Mouse (Mus musculus): ENCODE measurements at regions not wholly inside any gene's neighbourhood (a gene's known extent, or its start where the extent isn't known, plus 50 kb on each side); places are given as distances from the start of the nearest gene placed in this dataset.

DNA sequence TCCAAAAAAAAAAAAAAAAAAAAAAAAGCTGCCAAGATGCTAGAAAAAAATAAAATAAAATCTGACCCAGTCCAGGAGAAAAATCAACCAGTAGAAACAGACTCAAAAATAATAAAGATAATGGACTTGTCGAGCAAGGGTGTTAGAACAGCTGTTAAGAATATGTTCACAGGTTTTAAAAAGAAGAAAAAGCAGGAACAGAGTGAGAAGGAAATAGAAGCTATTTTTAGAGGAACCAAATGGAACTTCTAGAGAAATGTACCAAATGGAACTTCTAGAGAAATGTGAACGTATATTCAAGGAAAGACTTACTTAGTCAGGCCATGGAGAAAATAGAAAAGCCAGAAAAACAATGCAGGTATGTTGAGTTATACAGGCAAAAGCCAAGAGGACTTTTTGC is 662.4 kb upstream of the Jmjd1c start:
- in situ Hi-C loops (cut with MboI, MseI) = no loop called here

DNA sequence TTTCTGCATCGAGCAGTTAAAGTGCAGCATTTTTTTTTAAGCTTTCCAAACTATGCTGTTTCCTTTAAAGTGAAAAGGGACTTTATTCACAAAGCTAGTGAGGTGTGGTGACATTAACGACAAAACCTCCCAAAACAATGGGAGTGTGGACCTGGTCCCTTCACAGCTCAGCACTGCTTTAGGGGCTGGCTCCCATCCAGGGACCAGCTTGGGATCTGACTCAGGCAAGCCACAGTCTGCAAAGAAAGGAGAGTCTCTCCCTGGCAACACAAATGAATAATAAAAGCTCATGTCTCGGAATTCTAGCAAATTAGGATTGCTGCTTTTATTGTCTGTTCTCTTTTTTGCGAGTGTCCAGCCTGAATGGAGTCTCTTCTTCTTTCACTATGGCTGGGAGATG is 625.2 kb upstream of the Jmjd1c start:
- in situ Hi-C loops (cut with MboI, MseI) = no loop called here

DNA sequence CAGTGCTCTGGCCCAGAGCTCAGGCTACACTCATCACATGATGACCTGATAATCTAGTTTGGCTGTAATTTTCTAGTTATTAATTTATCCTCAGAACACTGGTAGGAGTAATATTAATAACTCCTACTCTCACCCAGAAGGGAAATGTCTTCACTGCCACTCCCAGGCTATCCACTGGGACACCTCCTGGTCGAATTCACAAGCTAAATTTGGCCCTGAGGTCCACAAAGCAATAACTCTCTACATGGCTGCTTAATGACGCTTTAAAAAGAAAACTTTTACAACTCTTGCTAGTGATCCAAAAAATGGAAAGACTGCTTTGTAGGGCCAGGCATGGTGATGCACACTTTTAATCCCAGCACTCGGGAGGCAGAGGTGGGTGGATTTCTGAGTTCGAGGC is 623.9 kb upstream of the Jmjd1c start:
- in situ Hi-C loops (cut with MboI, MseI) = no loop called here

DNA sequence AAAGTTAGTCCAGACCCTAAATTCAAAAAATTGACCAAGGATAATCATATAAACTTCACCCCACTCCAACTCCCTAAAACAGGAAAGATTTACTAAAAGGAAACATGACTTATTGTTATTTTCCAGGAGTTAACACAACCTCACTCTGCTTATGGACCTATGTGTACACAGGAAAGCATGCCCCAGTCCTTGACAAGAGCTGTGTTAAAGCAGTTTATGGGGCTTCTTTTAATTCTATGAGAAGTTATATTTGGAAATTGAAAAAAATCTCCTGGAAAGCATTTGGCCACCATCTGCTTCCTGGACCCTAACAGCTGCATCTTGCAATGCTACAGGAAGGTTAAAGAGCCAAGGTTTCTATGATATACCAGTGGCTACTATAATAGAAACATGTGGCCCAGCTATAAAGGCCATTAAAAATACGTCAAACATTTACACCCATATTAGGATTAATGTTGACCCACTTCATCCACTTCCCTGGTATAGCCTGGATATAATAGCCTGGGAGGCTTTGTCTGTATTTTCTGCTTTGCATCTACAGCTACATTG is 620.7 kb upstream of the Jmjd1c start:
- in situ Hi-C loops (cut with MboI, MseI) = no loop called here

DNA sequence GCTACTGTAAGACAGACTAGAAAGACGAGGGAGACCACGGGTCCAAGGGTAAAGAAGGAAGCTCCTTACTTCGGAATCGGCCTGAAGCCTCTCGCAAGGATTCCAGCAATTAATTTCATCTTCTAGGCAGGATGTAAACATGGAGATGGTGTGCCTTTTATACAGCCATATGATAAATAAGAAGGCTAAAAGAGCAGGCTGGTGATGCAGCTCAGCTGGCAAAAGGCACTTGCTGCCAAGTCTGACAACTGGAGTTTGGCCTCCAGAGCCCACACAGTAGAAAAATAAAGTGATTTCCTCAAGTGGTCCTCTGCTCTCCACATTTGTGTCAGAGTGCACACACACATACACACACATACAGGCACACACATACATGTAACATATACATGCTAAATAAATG is 605.1 kb upstream of the Jmjd1c start:
- in situ Hi-C loops (cut with MboI, MseI) = no loop called here

DNA sequence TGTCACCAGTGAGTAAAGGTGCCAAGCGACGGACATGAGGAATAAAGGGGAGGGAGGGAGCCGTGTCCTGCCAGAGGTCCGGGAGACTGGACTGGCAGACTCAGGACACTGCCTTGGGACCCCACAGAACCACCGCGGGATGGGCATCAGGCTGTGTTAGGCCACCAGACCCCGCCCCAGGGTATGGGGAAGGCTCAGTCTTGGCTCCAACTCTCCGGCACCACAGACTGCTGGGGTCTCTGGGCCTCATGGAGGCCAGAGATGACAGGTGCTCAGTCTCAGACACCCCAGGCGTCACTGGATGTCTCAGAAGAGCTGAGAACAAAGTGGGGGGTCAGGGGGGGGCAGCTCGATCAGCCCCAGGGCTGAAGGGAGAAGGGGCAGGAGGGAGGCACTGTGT is 604.1 kb upstream of the Jmjd1c start:
- in situ Hi-C loops (cut with MboI, MseI) = no loop called here

DNA sequence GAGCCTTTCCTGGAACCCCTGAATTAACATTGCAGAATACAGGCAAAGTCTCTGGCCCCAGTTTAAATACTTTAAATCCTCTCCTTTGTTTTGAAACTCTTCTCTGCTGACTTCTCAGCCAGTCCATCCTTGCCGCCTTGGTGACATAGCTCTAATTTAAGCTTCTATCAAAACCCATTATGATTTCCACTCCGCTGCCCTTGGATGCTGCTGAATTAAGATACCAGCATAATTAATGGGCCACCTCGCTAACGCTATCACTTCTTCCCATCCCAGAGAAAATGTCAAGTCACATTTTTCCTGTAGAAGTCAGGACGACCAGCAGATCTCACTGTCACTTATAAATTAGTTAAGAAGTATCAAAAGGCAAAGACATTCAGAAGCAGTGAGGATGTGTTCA is 556.1 kb upstream of the Jmjd1c start:
- in situ Hi-C loops (cut with MboI, MseI) = loop anchor here (10.0 kb wide), 1 partner anchor 795 kb away; no protein-coding TSS in a partner anchor

DNA sequence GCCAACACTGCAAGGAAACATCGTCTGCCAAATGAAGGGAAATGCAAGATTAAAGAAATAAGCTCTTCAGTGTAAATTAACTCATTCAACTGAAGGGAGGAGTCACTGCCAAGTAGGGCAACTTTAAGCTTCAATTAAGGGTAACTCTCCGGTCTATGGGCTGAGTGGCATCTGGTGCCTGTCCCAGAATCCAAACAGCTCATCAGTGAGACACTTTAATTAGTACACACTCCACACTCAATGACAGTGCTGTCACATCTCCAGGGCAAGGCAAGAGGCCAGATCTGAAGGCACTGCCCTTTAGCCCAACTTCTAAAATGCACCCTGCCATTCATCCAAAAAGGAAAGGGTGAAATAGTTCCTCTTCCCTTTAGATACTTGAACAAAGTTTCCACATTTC is 549.3 kb upstream of the Jmjd1c start:
- in situ Hi-C loops (cut with MboI, MseI) = no loop called here

DNA sequence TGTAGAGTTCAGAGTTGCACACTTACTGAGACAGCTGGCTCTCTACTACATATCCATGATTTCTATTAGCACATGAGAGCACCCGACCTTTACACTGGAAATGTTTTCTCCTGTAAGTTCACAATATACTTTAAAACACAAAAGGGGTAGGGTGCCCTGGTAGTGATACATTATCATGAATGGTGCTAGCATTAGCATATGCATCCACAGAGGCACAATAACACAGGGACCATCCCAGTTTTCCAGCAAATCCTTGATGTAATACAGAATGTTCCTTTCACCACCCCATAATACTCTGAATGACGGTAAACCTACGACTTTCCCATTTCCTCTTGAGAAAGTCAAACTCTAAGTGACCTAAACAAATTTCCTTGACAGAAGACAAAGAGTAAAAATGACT is 548.3 kb upstream of the Jmjd1c start:
- in situ Hi-C loops (cut with MboI, MseI) = no loop called here

DNA sequence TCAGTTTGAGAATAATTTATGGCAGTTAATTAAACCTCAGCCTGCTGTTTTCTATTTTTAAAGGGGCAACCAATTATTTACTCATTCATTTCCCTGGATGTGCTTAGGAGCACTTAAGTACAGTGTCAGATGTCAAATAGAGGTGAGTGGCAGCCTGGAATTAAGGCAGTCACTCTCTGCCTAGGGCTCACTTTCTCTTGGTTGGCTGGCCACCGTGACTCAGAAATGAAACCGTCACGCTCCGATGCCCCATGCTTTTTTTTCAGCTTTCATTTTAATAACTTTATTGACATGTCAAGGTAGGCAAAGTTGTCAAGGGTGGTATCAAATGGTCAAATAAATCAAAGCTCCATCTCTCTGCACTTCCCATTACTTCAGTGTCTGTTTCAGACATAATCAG is 547.9 kb upstream of the Jmjd1c start:
- in situ Hi-C loops (cut with MboI, MseI) = no loop called here

DNA sequence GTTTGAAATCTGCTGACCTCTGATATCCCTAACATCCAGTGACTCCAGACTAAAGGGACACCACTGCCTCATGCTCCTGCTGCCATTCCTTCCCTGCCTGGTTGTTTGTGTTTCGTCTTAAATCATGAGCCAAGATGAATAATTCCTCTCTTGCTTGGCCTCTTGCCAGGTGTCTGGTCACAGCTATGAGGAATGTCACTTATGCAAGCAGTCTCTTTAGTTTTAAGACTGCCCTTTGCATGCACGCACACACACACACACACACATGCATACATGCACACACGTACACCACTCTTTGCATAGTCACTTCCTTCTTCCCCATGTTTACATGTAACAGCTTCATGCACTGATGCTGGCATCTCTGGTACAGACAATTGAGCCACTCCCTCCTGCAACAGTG is 543.0 kb upstream of the Jmjd1c start:
- in situ Hi-C loops (cut with MboI, MseI) = no loop called here

DNA sequence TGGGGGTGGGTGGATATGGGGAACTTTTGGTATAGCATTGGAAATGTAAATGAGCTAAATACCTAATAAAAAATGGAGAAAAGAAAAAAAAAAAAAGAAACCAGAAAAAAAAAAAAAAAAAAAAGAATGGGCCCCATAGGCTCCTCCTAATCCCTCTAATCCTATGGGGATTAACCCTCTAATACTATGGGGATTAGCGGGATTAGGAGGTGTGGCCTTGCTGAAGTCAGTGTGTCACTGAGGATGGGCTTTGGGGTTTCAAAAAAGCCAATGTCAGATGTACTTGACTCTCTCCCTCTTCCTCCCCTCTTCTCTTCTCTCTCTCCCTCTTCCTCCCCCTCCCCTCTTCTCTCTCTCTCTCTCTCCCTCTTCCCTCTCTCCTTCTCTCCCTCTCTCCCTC is 541.7 kb upstream of the Jmjd1c start:
- in situ Hi-C loops (cut with MboI, MseI) = no loop called here

DNA sequence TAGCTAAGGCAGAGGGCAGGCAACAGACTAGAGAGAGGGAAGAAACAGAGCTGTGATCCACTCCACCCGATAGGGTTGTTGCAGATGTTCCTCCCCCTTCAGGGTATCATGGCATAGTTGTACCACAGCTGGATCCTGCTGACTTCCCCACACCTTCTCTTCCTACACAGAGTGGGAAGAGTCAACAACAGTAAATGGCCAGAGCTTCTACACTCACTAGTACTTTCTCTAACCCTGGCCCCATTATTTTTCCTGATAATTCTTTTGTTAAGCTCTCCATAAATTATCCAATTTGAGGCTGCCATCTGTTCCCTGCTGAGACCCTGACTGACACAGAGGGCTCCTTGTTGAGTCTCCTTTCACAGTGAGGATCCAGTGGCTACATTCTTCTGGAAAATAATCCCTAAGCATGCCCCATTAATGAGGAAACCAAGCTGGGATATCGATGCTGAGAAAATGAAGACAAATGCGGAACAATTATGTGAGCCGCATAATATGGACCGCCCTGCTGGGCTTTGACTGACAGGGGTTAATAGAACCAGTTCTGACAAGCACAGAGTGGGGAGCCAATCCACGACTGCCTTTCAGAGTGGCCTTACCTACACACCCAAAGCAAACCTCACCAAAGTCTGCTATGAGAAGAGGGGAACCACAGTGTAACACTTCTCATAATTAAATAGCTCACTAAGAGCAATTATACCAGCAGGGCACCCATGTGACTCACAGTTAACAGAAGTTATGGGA is 537.7 kb upstream of the Jmjd1c start:
- in situ Hi-C loops (cut with MboI, MseI) = no loop called here

DNA sequence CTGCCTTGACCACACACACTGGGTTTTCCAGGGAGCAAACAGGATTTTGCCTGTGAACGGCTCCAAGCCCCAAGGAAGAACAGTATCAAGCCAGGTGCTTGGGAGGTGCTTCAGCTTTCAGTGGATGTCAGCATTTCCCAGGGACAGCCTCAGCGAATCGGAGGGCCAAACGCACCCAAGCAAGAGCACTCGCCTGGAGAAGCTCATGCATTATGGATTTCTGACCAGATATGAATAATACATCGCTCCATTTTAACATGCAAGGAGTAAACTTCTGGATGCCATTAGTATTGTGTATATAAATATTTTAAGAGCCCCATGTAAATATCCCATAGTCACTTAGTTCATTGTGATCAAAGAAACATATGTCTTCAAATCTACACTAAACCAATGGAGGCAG is 530.6 kb upstream of the Jmjd1c start:
- in situ Hi-C loops (cut with MboI, MseI) = no loop called here

DNA sequence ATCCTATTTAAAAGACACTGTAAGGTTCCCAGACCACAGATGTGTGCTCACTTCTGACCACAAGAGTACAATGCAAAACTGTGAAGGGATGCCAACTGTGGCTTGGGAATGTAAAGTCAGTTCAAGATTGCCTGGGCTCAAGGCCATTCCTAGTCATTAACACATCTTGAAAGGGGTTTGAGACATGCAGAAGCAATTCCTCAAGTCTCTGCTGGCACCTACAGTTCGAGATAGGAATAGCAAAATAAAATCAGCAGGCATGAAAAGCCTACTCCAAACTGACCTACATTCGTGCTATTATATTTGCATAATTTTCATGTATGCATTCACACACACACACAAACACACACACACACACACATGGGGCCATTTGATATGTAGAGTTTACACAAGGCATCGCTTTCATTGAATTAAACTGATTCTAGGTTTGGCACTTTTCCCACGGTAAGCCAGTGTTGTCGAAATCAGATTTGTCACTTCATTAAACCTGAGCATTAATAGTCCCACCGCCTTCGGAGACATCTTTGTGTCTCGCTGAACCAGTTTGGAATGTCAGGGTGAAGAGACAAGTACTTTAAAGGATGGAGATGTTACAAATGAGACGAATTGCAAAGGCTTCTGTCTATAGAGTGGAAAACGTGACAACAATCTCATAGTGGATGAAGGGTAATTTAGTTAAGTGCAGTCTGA is 520.9 kb upstream of the Jmjd1c start:
- in situ Hi-C loops (cut with MboI, MseI) = no loop called here

DNA sequence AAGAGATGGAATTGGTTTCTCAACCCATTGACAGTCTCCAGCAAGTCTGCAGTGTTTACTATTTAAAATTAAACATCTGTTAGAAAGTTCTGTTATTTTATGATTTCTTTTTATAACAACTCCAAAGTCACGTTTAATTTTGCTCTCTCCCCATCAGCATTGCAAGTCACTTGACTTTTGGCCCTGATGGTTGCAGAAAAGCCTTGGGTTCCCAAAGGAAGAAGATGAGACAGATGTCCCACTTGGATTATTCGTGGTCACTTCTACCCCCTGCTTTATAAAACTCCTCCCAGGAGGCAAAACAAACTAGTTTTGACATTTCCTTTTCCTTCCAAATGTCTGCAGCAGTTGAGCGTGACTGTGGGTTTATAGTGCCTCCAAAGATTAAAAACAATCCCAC is 502.9 kb upstream of the Jmjd1c start:
- in situ Hi-C loops (cut with MboI, MseI) = no loop called here

DNA sequence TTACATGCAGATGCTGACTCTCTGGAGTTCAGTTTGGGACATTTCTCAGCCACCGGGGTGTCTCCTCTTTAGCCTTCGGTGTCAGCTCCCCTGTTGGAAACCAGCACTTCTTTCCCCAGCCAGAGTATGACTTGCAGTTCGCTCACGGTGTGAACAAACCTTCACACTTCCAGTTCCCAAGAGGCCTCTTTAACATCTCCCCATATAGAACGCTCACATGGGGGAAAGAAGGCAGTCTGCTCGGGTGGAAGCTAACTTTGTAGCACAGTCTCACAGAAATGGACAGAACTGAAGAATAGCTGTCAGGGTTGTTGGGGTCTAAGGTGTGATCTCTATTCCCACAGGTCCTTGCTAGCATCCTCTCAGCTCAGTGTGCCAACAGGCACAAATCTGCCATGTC is 502.4 kb upstream of the Jmjd1c start:
- in situ Hi-C loops (cut with MboI, MseI) = no loop called here

DNA sequence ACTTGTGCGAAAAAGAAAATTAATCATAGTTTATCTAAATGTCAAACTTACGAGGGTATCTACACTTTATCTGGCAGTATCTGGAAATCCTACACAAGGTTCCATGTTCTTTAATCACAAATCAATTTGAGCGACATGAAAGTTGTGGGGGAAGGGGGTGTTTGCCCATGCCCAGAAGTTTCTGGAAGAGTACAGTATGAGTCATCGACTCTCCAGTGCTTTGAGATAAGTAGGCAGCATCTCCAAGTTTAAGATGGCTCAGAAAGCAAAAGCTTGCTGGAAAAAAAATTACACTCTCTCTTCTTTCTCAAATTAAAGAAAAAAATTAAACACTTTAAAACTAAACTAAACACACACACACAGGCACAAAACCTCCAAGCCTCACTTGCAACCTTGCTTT is 498.0 kb upstream of the Jmjd1c start:
- in situ Hi-C loops (cut with MboI, MseI) = no loop called here

DNA sequence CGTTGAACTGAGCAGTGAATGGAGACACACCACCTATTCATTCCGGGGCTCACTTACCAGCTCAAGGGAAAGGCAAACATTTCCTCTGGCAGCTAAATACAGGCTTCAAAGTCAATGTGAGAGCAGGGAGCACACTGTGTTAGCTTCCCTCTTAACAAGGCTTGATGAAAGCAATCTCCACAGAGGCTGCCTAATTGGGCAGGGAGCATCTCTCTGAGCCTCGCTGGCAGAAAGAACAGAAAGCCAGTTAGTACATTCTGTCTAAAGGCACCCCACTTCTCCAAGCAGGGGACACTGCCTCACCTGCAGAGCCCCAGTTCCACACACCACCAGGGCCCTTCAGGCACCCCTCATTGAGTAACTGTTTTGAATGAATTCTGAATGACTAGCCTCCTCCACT is 488.8 kb upstream of the Jmjd1c start:
- in situ Hi-C loops (cut with MboI, MseI) = no loop called here

DNA sequence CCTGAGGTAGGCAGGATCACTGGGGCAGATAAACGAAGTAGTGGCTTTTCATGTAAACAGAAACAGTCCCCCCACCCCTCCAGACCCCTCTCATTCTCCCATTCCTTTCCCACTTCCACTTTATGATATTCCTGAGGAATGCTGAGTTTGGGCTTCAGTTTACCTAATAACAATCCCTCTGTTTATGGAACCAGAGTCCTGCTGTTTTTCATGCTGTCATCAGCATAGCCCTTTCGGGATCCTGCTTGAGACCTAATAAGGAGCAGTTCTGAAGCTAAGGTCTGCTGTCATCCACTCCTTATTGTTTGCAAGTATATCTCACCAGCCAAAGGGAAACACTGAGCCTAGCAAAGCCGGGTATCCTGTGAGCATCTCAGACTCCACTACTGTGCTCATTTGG is 479.6 kb upstream of the Jmjd1c start:
- in situ Hi-C loops (cut with MboI, MseI) = no loop called here

DNA sequence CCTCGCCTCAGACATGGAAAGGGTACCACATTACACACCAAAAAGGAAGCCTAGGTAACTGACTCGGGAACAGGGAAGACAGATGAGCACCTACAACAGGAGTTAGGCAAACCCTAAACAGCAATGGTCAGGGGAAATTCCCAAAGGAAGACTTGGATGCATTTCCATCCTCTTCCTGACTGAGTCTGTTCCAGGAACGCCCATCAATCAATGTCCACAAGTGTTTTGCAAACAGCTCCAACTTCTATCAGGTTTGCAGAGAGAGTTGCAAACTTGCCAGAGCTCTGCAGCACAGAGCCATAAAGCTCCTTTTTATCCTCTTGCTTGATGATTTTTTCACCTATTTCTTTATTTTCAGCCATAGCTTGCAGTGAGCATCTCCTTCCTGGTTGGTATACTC is 464.9 kb upstream of the Jmjd1c start:
- in situ Hi-C loops (cut with MboI, MseI) = no loop called here

DNA sequence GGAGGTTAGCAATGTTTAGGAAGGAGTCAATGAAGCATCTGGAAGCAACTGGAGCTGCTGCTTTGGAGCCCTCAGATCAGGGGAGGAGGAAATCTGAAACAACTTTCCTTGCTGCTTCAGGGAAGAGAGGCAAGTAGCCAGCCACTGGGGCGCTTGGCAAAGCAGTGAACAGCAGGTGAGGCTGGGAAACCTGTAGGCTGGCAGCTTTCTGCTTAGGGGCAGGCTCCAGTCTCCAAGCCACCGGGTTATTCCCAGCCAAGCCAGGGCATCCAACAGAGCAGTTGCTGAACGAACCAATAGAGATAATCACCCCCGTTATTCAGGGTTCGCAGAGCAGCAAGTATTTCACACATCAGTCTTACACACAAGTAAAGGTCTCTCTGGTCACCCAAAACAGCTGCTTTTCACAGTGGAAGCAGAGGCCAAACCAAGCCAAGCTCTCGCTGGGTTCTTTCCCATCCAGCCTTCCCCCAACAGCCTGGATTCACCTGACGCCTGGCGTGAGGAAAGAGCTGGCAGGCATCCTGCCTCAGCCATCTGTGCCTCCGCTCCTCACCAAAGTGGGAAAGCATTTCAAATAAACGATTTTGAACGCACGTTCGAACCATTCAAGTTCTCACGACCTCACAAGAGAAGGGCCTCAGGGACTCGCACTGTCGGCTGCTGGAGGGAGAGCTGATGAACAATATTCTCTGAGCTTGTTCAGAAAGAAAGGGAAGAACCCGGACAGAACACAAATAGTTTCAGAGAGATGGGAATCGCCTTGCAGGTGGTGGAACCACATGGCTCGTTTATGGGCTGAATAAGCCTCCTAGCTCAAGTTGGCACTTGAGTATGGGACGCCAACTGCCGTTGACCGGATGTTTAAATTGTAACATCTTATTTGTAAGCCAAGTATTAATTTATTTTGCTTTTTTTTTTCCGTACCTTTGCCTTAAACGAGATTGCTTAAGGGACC is 454.8 kb upstream of the Jmjd1c start:
- in situ Hi-C loops (cut with MboI, MseI) = no loop called here
